Mouse (Mus musculus): ENCODE results near the gene Hccs.
"Not testable (repeated sequence)": the region's sequence is repeated elsewhere in the genome, so short reads cannot be mapped to it uniquely, and the experiment has no call there.

DNA sequence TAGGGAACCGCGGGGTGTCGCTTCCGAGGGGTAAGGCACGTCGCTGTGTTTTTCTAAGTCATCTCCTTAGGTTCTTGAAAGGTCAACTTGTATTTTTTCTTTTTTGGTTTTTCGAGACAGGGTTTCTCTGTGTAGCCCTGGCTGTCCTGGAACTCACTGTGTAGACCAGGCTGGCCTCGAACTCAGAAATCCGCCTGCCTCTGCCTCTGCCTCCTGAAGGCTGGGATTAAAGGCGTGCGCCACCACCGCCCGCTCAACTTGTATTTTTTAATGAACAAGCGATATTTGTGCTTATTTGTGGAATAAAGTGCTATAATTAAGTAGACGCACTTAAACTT, 465 bp upstream of the Hccs start:
- not testable (repeated sequence) for TF ChIP-seq CTCF (IDR thresholded peaks at IDR 0.05; ENCODE audit: borderline replicate concordance, insufficient read depth, low read depth, low read length); POLR2A (IDR thresholded peaks at IDR 0.05; ENCODE audit: borderline replicate concordance, insufficient read depth, low read length)

All from cerebellum, adult 2 months (tissue).